Mouse (Mus musculus): ENCODE measurements around the gene Sbk3.
"Not testable (repeated sequence)": the region's sequence is repeated elsewhere in the genome, so short reads cannot be mapped to it uniquely, and the experiment has no call there.

Gene Sbk3

DNA sequence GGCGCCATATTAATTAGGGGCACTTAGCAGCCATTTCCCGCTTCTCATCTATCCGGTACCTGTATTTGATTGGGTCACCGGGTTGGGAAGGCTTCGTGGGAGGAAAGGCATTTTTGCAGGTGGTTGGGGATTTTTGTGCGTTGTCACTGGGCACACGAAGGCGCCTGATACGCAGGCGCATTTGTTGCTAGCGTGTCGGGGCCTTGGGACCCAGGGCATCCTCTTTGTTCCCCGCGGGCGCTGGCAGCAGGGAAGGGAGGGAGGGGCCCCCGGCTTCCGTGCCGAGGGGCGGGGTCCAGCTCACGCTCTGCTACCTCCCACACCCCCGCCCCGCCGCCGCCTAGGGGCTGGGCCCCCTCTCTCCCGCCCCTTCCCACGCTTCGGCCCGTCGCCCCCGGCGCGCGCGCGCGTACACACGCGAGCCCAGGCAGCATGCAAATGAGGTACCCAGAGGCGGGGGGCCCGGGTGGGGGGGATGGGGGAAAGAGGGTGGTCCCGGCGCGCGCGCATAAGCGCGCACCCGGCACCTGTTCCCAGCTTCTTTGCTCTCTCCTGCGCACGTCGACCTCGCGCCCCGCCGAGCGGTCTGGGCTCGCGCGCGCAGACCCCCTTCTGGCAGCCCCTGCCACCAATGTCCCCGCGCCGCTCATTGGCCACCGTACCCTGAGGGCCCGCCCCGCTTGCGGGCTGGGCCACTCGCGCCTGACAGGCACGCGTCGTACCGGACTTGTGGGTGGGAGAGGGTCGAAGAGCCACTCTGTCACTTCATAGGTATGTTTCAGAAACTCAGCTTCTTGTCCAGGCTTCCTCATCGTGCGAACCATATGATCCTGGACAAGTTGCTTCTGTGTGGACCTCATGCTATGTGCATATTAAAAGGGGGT, 44.4 kb upstream of the Sbk3 start, which contains the start of gene Gm44973:
Gm44973 (plus strand) TSS at position 379 of the 884 bp plus-strand sequence.
- peak within 1 kb of the TSS; percentile 88 for H3K4me3 ChIP-seq (replicated peaks; ENCODE audit: low read length)
- TF ChIP-seq CTCF (conservative IDR thresholded peaks at IDR 0.05; ENCODE audit: low read length), result no peak
- no peak; the same call in 1 of the 2 replicates for TF ChIP-seq NANOG (IDR thresholded peaks at IDR 0.05; ENCODE audit: borderline replicate concordance, low read length)
- no peak for TF ChIP-seq POU5F1 (IDR thresholded peaks at IDR 0.05; ENCODE audit: borderline replicate concordance, low read length)
- H3K27me3 ChIP-seq (ENCODE audit: insufficient read depth, low read length), result no peaks in the 10 kb centered on the region
- H3K4me1 ChIP-seq (replicated peaks; ENCODE audit: low read depth, low read length), result peaks cover 61% of the 10 kb centered on the region
- H3K36me3 ChIP-seq (ENCODE audit: insufficient read depth, low read length), result peaks cover 27% of the 10 kb centered on the region
- peaks cover 5% of the 10 kb centered on the region for H3K9me3 ChIP-seq (ENCODE audit: low read length)

DNA sequence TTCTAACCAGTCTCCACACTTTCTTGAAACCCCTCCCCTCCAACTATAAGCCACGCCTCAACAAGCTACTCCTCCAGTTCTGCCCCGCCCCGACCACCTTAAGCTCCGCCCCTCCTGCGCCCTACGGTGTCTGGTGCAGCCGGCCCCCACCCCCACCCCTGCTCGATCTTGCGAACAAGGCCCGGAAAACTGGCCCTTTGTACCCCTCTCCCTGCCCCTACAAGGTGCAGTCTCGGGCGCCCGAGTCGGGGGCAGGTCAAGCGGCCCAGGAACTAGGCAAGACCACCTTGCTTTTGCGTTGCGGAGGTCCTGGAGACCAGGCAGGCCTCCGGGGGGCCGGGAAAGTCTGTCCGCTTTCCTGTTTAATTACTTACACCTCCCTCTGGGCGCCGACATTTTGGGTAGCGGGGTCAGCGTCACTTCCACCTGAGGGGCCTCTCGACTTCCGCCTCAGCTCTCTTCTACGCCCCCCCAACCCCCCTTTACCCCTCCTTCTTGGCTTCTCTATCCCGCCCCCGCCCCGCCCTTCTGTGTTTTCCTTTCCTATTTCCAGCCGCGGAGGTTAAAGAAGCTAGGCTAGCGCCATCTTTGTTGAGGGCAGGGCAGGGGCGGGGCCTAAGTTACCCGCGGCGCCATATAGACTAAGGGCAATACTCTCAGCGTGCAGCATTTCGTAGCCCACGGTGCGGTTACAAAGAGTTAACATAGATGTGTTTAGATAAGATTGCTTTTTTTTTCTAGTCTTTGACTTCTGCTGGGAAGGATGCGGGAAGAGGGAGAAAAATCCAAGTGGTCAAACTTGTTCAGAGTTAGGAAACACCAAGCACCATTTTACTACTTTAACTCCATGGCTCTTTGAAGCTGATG, 43.5 kb upstream of the Sbk3 start, which contains the start of the genes Zfp524 and Fiz1:
Zfp524 (plus strand) TSS at position 165 of the 867 bp plus-strand sequence.
Fiz1 (minus strand) TSS at position 447 of the 867 bp plus-strand sequence.
- TF ChIP-seq POU5F1 (IDR thresholded peaks at IDR 0.05; ENCODE audit: borderline replicate concordance, low read length) (no peak), CTCF (conservative IDR thresholded peaks at IDR 0.05; ENCODE audit: low read length) (no peak), NANOG (IDR thresholded peaks at IDR 0.05; ENCODE audit: borderline replicate concordance, low read length) (no peak)
- peaks cover 36% of the 10 kb centered on the region for H3K36me3 ChIP-seq (ENCODE audit: insufficient read depth, low read length)
- peak within 1 kb of the TSS; percentile 88 for H3K4me3 ChIP-seq (replicated peaks; ENCODE audit: low read length)
- peaks cover 68% of the 10 kb centered on the region for H3K4me1 ChIP-seq (replicated peaks; ENCODE audit: low read depth, low read length)
- H3K9me3 ChIP-seq (ENCODE audit: low read length), result peaks cover 5% of the 10 kb centered on the region
- no peaks in the 10 kb centered on the region for H3K27me3 ChIP-seq (ENCODE audit: insufficient read depth, low read length)

DNA sequence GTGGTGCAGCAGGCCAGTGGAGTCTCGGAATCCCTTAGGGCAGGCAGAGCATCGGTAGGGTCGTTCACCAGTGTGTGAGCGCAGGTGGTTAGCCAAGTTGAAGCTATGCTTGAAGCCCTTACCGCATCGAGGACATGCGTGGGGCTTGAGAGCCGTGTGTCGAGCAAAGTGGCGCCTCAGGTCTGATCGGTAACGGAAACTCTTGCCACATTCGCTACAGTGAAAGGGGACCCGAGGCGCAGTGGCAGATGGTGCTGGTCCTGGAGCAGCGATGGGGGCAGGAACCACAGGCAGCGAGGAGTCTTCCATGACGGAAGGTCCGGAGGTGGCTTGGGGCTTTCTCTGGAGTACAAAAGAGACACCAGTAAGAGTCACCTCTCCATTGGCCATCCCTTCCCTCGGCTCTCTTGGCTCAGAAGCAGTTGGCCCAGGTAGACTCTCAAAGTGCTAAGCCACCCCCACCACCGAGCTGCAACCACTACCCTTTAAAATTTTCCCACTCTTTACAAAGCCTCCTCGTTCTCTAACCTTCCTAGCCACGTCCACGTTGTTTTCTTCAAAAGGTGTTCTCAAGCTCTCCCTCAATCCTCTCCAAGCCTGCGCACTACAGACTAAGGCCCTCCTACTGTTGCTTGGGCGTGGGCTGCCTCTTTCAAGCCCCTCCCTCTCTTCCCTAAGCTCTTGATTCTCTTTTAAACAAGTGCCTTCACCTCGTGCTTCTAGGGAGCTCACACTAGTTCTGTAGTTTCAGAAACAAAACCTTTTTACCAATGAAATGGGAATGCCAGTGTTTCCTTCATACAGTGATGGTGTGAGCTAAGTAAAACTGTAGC, 41.9 kb upstream of the Sbk3 start:
- TF ChIP-seq CTCF (conservative IDR thresholded peaks at IDR 0.05; ENCODE audit: low read length) (no peak), POU5F1 (IDR thresholded peaks at IDR 0.05; ENCODE audit: borderline replicate concordance, low read length) (no peak), NANOG (IDR thresholded peaks at IDR 0.05; ENCODE audit: borderline replicate concordance, low read length) (no peak)

DNA sequence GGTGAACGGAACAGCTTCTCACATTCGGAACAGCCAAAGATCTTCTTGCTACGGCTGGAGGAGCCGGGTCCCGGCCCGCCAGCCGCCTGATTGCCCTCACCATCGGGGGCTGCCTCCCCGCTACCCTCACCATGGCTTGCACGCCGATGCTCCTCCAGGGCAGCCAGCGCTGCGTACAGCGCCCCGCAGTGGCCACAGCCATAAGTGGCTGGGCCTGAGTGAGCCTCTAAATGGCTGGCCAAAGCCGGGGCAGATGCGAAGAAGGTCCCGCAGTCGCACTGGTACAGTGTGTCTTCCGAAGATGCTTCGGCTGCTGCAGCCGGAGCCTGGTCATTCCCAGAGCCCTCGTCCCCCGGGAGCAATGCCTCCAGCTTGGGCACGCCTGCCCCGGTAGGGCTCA, 37.3 kb upstream of the Sbk3 start:
- peaks cover 4% of the 10 kb centered on the region; the same call in 1 of the 2 replicates for H3K27me3 ChIP-seq (ENCODE audit: insufficient read depth, low read length)

More for the DNA sequence above, 41.9 kb upstream of the Sbk3 start:
- H3K27me3 ChIP-seq (ENCODE audit: insufficient read depth, low read length), result no peaks in the 10 kb centered on the region
- H3K9me3 ChIP-seq (ENCODE audit: low read length), result peaks cover 5% of the 10 kb centered on the region
- peak overlapping the region; percentile 88 for H3K4me3 ChIP-seq (replicated peaks; ENCODE audit: low read length)
- peaks cover 49% of the 10 kb centered on the region for H3K36me3 ChIP-seq (ENCODE audit: insufficient read depth, low read length)
- H3K4me1 ChIP-seq (replicated peaks; ENCODE audit: low read depth, low read length), result peaks cover 67% of the 10 kb centered on the region

DNA sequence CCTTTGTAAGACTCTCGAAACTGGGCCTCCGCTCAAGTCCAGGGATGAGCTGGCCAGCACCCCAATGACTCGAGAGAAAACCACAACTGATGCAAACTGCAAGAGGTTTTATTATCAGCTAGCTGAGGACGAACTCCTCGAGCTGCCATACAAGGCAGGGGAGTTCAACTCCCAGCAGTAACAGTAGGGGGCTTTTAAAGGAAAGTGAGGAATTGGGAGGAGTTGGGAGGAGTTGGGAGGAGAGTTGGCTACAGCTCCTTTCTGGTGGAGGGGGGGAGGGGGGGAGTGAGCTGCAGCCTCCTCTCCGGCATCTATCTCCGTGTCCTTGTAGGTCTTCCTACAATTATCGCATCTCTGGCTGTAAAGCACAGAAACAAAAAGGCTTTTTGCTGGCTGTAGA, 31.9 kb upstream of the Sbk3 start:
- not testable (repeated sequence) for H3K4me3 ChIP-seq (replicated peaks; ENCODE audit: low read length)
- H3K4me1 ChIP-seq (replicated peaks; ENCODE audit: low read depth, low read length), result peaks cover 28% of the 10 kb centered on the region
- peaks cover 23% of the 10 kb centered on the region for H3K9me3 ChIP-seq (ENCODE audit: low read length)
- H3K27me3 ChIP-seq (ENCODE audit: insufficient read depth, low read length), result peaks cover 13% of the 10 kb centered on the region; the same call in 1 of the 2 replicates
- peaks cover 22% of the 10 kb centered on the region for H3K36me3 ChIP-seq (ENCODE audit: insufficient read depth, low read length)

More for the DNA sequence above, 37.3 kb upstream of the Sbk3 start:
- TF ChIP-seq CTCF (conservative IDR thresholded peaks at IDR 0.05; ENCODE audit: low read length), result peak; percentile 58
- TF ChIP-seq POU5F1 (IDR thresholded peaks at IDR 0.05; ENCODE audit: borderline replicate concordance, low read length), result no peak
- TF ChIP-seq NANOG (IDR thresholded peaks at IDR 0.05; ENCODE audit: borderline replicate concordance, low read length), result no peak
- peaks cover 10% of the 10 kb centered on the region; the same call in 1 of the 2 replicates for H3K9me3 ChIP-seq (ENCODE audit: low read length)
- peak overlapping the region; percentile 79 for H3K4me3 ChIP-seq (replicated peaks; ENCODE audit: low read length)
- H3K4me1 ChIP-seq (replicated peaks; ENCODE audit: low read depth, low read length), result peaks cover 67% of the 10 kb centered on the region
- H3K36me3 ChIP-seq (ENCODE audit: insufficient read depth, low read length), result peaks cover 71% of the 10 kb centered on the region

DNA sequence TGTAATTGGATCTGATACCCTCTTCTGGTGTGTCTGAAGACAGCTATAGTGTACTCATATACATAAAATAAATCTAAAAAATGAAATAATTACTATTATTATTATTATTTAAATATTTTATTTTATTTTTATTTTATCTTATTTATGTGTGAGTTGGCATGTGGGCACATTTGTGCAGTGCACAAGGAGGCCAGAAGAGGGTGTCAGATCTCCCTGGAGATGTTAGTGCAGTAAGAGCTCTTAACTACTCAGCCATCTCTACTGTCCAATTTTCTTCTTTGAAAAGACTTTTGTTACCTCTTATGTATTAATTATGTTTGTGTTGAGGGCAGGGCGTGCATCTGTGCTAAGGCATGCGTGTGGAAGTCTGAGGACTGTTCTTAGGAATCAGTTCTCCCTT, 28.9 kb upstream of the Sbk3 start:
- TF ChIP-seq CTCF (conservative IDR thresholded peaks at IDR 0.05; ENCODE audit: low read length) (peak; percentile 46), POU5F1 (IDR thresholded peaks at IDR 0.05; ENCODE audit: borderline replicate concordance, low read length) (no peak), NANOG (IDR thresholded peaks at IDR 0.05; ENCODE audit: borderline replicate concordance, low read length) (no peak)
- no peak overlapping the region for H3K4me3 ChIP-seq (replicated peaks; ENCODE audit: low read length)
- peaks cover 23% of the 10 kb centered on the region for H3K9me3 ChIP-seq (ENCODE audit: low read length)
- H3K4me1 ChIP-seq (replicated peaks; ENCODE audit: low read depth, low read length), result peaks cover 27% of the 10 kb centered on the region
- peaks cover 25% of the 10 kb centered on the region for H3K27me3 ChIP-seq (ENCODE audit: insufficient read depth, low read length)
- H3K36me3 ChIP-seq (ENCODE audit: insufficient read depth, low read length), result no peaks in the 10 kb centered on the region

DNA sequence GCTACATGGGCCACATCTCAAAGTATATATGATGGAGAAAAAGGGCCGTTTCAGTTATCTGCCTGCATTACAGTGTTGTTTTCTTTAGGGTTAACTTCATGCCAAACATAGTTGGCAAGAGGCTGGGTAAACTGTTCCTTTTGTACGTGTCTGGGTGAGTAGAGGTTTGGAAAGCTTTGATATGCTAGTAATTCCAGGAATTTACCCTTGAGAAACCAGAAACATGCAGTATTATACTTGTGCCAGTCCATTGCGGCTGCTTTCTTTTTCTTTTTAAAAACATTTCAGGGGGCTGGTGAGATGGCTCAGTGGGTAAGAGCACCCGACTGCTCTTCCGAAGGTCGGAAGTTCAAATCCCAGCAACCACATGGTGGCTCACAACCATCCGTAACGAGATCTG, 26.0 kb upstream of the Sbk3 start:
- Histone ChIP-seq H3K36me3 (ENCODE audit: insufficient read depth, low read length) (no peaks in the 10 kb centered on the region), H3K9me3 (ENCODE audit: low read length) (peaks cover under 1% of the 10 kb centered on the region), H3K4me1 (replicated peaks; ENCODE audit: low read depth, low read length) (peaks cover 48% of the 10 kb centered on the region), H3K27me3 (ENCODE audit: insufficient read depth, low read length) (peaks cover 46% of the 10 kb centered on the region), H3K4me3 (replicated peaks; ENCODE audit: low read length) (no peak overlapping the region)
- TF ChIP-seq POU5F1 (IDR thresholded peaks at IDR 0.05; ENCODE audit: borderline replicate concordance, low read length) (no peak), CTCF (conservative IDR thresholded peaks at IDR 0.05; ENCODE audit: low read length) (no peak), NANOG (IDR thresholded peaks at IDR 0.05; ENCODE audit: borderline replicate concordance, low read length) (no peak)
